Mouse (Mus musculus) gastrocnemius, postnatal 10 days (tissue): ENCODE measurements at regions not wholly inside any gene's neighbourhood (a gene's known extent, or its start where the extent isn't known, plus 50 kb on each side); places are given as distances from the start of the nearest gene placed in this dataset.

ENCODE experiments used
- DNase-seq: peaks from one replicate; pipeline ENCODE4 v3.0.0; 2021; ENCODE audit warnings: mixed read lengths

- no peak for DNase-seq
Observed at GRCm38 (mm10) chr11:64369516-64369915, 65.6 kb upstream of the Hs3st3a1 start.

GRCm38 (mm10) chr11:64335456-64335855, 99.7 kb upstream of the Hs3st3a1 start:
- no peak for DNase-seq

GRCm38 (mm10) chr11:64332406-64332805, 102.7 kb upstream of the Hs3st3a1 start:
- DNase-seq: no peak

GRCm38 (mm10) chr11:64331811-64332210, 103.3 kb upstream of the Hs3st3a1 start:
- no peak for DNase-seq

- no peak for DNase-seq
Observed at GRCm38 (mm10) chr11:64329129-64329528, 106.0 kb upstream of the Hs3st3a1 start.

- DNase-seq: no peak
Observed at GRCm38 (mm10) chr11:64327771-64328170, 107.4 kb upstream of the Hs3st3a1 start.

- no peak for DNase-seq
Observed at GRCm38 (mm10) chr11:64326646-64327045, 108.5 kb upstream of the Hs3st3a1 start.

- DNase-seq: no peak
Observed at GRCm38 (mm10) chr11:64321900-64322425, 113.2 kb upstream of the Hs3st3a1 start.

GRCm38 (mm10) chr11:64317458-64317857, 117.7 kb upstream of the Hs3st3a1 start:
- no peak for DNase-seq

- DNase-seq: no peak
Observed at GRCm38 (mm10) chr11:64314997-64315396, 120.1 kb upstream of the Hs3st3a1 start.

GRCm38 (mm10) chr11:64313241-64313640, 121.9 kb upstream of the Hs3st3a1 start:
- no peak for DNase-seq

GRCm38 (mm10) chr11:64309881-64310280, 125.3 kb upstream of the Hs3st3a1 start:
- DNase-seq: no peak

- no peak for DNase-seq
Observed at GRCm38 (mm10) chr11:64297825-64298224, 137.3 kb upstream of the Hs3st3a1 start.

- DNase-seq: no peak
Observed at GRCm38 (mm10) chr11:64288236-64288635, 146.9 kb upstream of the Hs3st3a1 start.

- no peak for DNase-seq
Observed at GRCm38 (mm10) chr11:64287499-64287898, 147.6 kb upstream of the Hs3st3a1 start.

- DNase-seq: no peak
Observed at GRCm38 (mm10) chr11:64281781-64282180, 153.4 kb upstream of the Hs3st3a1 start.

GRCm38 (mm10) chr11:64278259-64279003, 156.7 kb upstream of the Hs3st3a1 start:
- DNase-seq: no peak

- DNase-seq: no peak
Observed at GRCm38 (mm10) chr11:64273726-64274125, 161.4 kb upstream of the Hs3st3a1 start.

GRCm38 (mm10) chr11:64273214-64273613, 161.9 kb upstream of the Hs3st3a1 start:
- no peak for DNase-seq

- DNase-seq: no peak
Observed at GRCm38 (mm10) chr11:64268121-64268520, 167.0 kb upstream of the Hs3st3a1 start.

- DNase-seq: peak; percentile 5
Observed at GRCm38 (mm10) chr11:64267547-64267946, 167.6 kb upstream of the Hs3st3a1 start.

- no peak for DNase-seq
Observed at GRCm38 (mm10) chr11:64253517-64254385, 174.5 kb upstream of the Cox10 start.

GRCm38 (mm10) chr11:64236873-64237272, 157.6 kb upstream of the Cox10 start:
- DNase-seq: no peak
